Mouse (Mus musculus) layer of hippocampus, adult 8-10 months (tissue): ENCODE data around the gene Olfr23. TPM values are rescaled to one million over a fixed set of nuclear protein-coding genes. Genes with fewer than 3 reads are reported as not detected.
"Not testable (repeated sequence)": the region's sequence is repeated elsewhere in the genome, so short reads cannot be mapped to it uniquely, and the experiment has no call there.

ENCODE experiments used
- DNase-seq, 2 experiments: peaks; one replicate each; pipeline ENCODE4 v3.0.0; 2022; ENCODE audit warnings: low spot score in 2 of 2
- total RNA-seq, 4 experiments: library from RNA; stranded (reverse); gene quantifications; 2 replicates each; pipeline ENCODE4 v1.2.4; 2022

Gene Olfr23
- total RNA-seq = not detected

DNA sequence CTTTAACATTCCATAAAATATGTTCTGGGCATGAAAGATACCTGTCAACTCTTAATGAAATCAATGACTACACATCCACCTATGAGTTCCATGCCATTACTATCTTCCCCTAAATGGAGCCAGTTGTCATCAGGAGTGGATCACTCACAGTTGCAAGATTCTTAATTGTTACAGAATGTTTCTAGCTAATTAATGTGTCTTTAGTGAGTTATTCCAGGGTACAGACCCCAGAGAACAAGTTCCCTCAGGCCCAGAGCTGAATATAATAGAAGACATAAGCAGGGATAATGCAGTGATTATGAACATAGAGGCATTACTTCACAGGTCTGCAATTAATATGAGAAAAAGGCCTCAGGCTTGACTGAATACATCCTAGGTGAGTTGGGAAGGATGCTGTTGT, at the start of gene Olfr23:
Gene Olfr23 (plus strand): TSS at position 301 of the 400 bp plus-strand sequence.
- no peak for DNase-seq

DNA sequence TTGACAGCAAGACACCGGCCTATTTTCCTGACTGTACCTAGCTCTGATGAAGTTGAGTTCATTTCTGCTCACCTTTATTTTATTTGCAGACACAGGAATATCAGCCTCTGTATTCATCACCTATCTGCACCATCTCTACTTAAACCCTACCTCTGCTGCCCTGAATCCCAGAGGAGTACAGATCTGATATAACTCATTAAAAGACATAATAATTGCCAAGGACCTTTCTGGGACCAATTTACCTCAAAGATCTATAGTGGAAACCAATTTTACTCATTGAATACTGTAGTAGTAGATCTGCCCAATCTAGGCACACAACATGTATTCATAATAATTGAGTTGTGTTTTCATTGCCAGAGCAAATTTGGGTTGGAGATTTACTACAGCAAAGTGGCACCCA, 45.8 kb upstream of the Olfr23 start, which contains the start of gene Olfr394:
Gene Olfr394 (minus strand): TSS at position 101 of the 400 bp plus-strand sequence.
- DNase-seq = no peak

DNA sequence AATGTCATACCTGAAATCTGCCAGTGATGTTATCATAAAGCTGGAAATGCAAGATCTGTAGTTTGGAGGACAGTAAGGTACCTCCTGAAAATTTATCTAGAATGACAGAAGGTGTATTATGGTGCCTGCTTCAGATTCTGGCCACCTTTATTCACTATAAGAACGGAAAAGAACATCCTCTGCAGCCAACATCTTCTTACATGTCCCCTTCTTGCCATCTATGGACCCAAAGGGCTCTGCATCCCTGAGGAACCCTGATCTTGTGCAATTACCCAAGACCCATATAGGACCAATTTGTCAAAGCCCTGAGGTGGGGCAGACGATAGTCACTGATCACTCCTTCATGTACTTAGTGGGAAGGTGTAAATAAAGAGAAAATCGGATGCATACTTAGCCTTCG, 27.3 kb upstream of the Olfr23 start, which contains the start of gene Olfr395:
Gene Olfr395 (minus strand): TSS at position 101 of the 400 bp plus-strand sequence.
- not testable (repeated sequence) for DNase-seq

DNA sequence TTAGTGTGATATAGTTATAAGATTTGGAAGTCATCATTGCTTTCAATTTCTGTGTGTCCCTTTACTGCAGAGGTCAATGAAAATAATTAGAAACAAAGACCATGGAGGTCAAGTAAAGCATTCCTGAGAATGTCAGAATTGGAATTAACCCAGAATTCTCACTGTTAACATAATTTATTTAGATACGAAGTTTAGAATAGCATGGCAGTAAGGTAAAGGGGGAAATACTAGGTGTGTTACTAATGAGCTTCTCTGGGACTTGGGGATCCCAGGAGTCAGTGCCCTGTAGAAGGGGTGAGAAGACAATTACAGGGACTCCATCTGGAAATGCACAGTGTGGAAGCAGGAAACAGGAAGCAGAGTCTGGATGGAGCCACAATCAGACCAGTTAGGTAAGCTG, 24.0 kb downstream of the Olfr23 start, which contains the start of gene Olfr397:
Gene Olfr397 (plus strand): TSS at position 301 of the 400 bp plus-strand sequence.
- no peak for DNase-seq

DNA sequence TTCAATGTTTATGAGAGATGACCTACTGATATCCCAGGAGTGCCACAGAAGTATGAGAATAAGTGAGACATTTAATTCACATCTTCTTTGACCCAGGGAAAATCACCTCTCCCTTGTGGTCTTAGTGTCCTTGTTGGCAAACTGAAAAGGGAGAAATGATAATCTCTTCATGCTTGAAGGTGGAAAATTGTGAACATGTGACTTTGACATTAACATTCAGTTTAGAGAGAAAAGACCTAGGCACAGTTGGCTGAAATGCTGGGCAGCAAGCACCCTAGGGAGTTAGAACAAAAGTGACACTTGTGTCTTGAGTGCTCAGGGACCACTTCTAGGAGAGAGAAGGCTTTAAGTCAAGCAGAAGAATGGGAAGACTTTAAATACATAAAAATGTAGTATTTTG, 53.8 kb downstream of the Olfr23 start, which contains the start of gene Olfr398:
Gene Olfr398 (minus strand): TSS at position 101 of the 400 bp plus-strand sequence.
- DNase-seq = no peak

Other genes with a start within 250 kb of the Olfr23 start
- not detected for gene Zfp735, start 247.9 kb upstream of the Olfr23 start, total RNA-seq
- gene Olfr389, start 156.0 kb upstream of the Olfr23 start, total RNA-seq = not detected
- not detected for gene Olfr390, start 153.7 kb upstream of the Olfr23 start, total RNA-seq
- gene Olfr391-ps, start 133.6 kb upstream of the Olfr23 start, total RNA-seq = not detected
- not detected for gene Olfr392, start 119.6 kb upstream of the Olfr23 start, total RNA-seq
- not detected for gene Olfr393, start 85.2 kb upstream of the Olfr23 start, total RNA-seq
- gene Olfr394, start 45.9 kb upstream of the Olfr23 start, total RNA-seq = not detected
- gene Olfr395, start 27.4 kb upstream of the Olfr23 start, total RNA-seq = not detected
- not detected for gene Olfr397, start 24.1 kb downstream of the Olfr23 start, total RNA-seq
- not detected for gene Olfr398, start 53.7 kb downstream of the Olfr23 start, total RNA-seq
- not detected for gene Olfr139, start 119.9 kb downstream of the Olfr23 start, total RNA-seq
- gene Olfr399, start 119.9 kb downstream of the Olfr23 start, total RNA-seq = not detected
- gene Zfp616, start 133.3 kb downstream of the Olfr23 start, total RNA-seq = not detected
- gene Olfr401, start 177.0 kb downstream of the Olfr23 start, total RNA-seq = not detected
- gene Olfr402, start 216.9 kb downstream of the Olfr23 start, total RNA-seq = not detected
- not detected for gene Olfr403, start 249.6 kb downstream of the Olfr23 start, total RNA-seq